Mouse (Mus musculus): ENCODE results near the gene Itga9. TPM values are rescaled to one million over a fixed set of nuclear protein-coding genes. Genes with fewer than 3 reads are reported as not detected.

Itga9 gene
- 9.5 and 12.6 TPM in 2 replicates for polyA plus RNA-seq (2014; fragmentation: Nextera tagmentation; extraction: Ambion mirVana)

- Histone ChIP-seq H3K27me3 (replicated peaks; ENCODE audit: control insufficient read depth, insufficient read depth, low read length) (no peaks in the 10 kb centered on the region), H3K9ac (ENCODE audit: low read length) (peak within 1 kb of the TSS; percentile 65), H3K36me3 (ENCODE audit: control insufficient read depth, insufficient read depth, low read length) (no peaks in the 10 kb centered on the region), H3K4me3 (ENCODE audit: low read depth, low read length) (peak within 1 kb of the TSS; percentile 65), H3K4me2 (ENCODE audit: low read length) (peak within 1 kb of the TSS; percentile 79), H3K4me1 (replicated peaks; ENCODE audit: control insufficient read depth, insufficient read depth, low read length) (peaks cover 17% of the 10 kb centered on the region), H3K27ac (ENCODE audit: low read depth) (peak within 1 kb of the TSS; percentile 57), H3K9me3 (ENCODE audit: control insufficient read depth, low read length) (no peaks in the 10 kb centered on the region)
- DNase-seq (ENCODE audit: low spot score) (peak; percentile 91), ATAC-seq (replicated peaks; ENCODE audit: low FRiP score, low TSS enrichment, low read depth) (peak; percentile 82)
- WGBS, result 11% methylated on average over 41 of the region's 42 CpGs
These were observed at the start of gene Itga9 for GRCm38 (mm10) chr9:118606148-118606816. TSS of gene Itga9 (plus strand) at chr9:118606690.

GRCm38 (mm10) chr9:118556951-118557780 lies 49.3 kb upstream of the Itga9 start:
- Histone ChIP-seq H3K36me3 (ENCODE audit: control insufficient read depth, insufficient read depth, low read length) (peaks cover 90% of the 10 kb centered on the region), H3K9me3 (ENCODE audit: control insufficient read depth, low read length) (no peaks in the 10 kb centered on the region), H3K4me1 (replicated peaks; ENCODE audit: control insufficient read depth, insufficient read depth, low read length) (no peaks in the 10 kb centered on the region), H3K9ac (ENCODE audit: low read length) (no peak overlapping the region), H3K27me3 (replicated peaks; ENCODE audit: control insufficient read depth, insufficient read depth, low read length) (no peaks in the 10 kb centered on the region), H3K27ac (ENCODE audit: low read depth) (no peak overlapping the region), H3K4me3 (ENCODE audit: low read depth, low read length) (no peak overlapping the region), H3K4me2 (ENCODE audit: low read length) (no peak overlapping the region)
- ATAC-seq (replicated peaks; ENCODE audit: low FRiP score, low TSS enrichment, low read depth) (no peak), DNase-seq (ENCODE audit: low spot score) (peak; percentile 51)
- WGBS, result 84% methylated on average over 24 of the region's 24 CpGs

GRCm38 (mm10) chr9:118563356-118563755 lies 43.1 kb upstream of the Itga9 start:
- Histone ChIP-seq H3K4me3 (ENCODE audit: low read depth, low read length) (no peak overlapping the region), H3K4me1 (replicated peaks; ENCODE audit: control insufficient read depth, insufficient read depth, low read length) (no peaks in the 10 kb centered on the region), H3K27me3 (replicated peaks; ENCODE audit: control insufficient read depth, insufficient read depth, low read length) (no peaks in the 10 kb centered on the region), H3K9ac (ENCODE audit: low read length) (no peak overlapping the region), H3K36me3 (ENCODE audit: control insufficient read depth, insufficient read depth, low read length) (peaks cover 90% of the 10 kb centered on the region), H3K27ac (ENCODE audit: low read depth) (no peak overlapping the region), H3K9me3 (ENCODE audit: control insufficient read depth, low read length) (no peaks in the 10 kb centered on the region), H3K4me2 (ENCODE audit: low read length) (no peak overlapping the region)
- no peak for DNase-seq (ENCODE audit: low spot score)
- WGBS, result 95% methylated on average over 11 of the region's 11 CpGs
- no peak for ATAC-seq (replicated peaks; ENCODE audit: low FRiP score, low TSS enrichment, low read depth)

GRCm38 (mm10) chr9:118563866-118564265 lies 42.6 kb upstream of the Itga9 start:
- ATAC-seq (replicated peaks; ENCODE audit: low FRiP score, low TSS enrichment, low read depth), result no peak
- no peak for DNase-seq (ENCODE audit: low spot score)
- H3K4me3 ChIP-seq (ENCODE audit: low read depth, low read length), result no peak overlapping the region
- 90% methylated on average over 7 of the region's 7 CpGs for WGBS
- no peaks in the 10 kb centered on the region for H3K4me1 ChIP-seq (replicated peaks; ENCODE audit: control insufficient read depth, insufficient read depth, low read length)
- H3K36me3 ChIP-seq (ENCODE audit: control insufficient read depth, insufficient read depth, low read length), result peaks cover 86% of the 10 kb centered on the region
- no peak overlapping the region for H3K4me2 ChIP-seq (ENCODE audit: low read length)
- H3K27me3 ChIP-seq (replicated peaks; ENCODE audit: control insufficient read depth, insufficient read depth, low read length), result no peaks in the 10 kb centered on the region
- H3K27ac ChIP-seq (ENCODE audit: low read depth), result no peak overlapping the region
- no peak overlapping the region for H3K9ac ChIP-seq (ENCODE audit: low read length)
- H3K9me3 ChIP-seq (ENCODE audit: control insufficient read depth, low read length), result no peaks in the 10 kb centered on the region

- 92% methylated on average over 16 of the region's 16 CpGs for WGBS
- H3K36me3 ChIP-seq (ENCODE audit: control insufficient read depth, insufficient read depth, low read length), result peaks cover 86% of the 10 kb centered on the region
- H3K9ac ChIP-seq (ENCODE audit: low read length), result no peak overlapping the region
- DNase-seq (ENCODE audit: low spot score) (no peak), ATAC-seq (replicated peaks; ENCODE audit: low FRiP score, low TSS enrichment, low read depth) (no peak)
- H3K4me2 ChIP-seq (ENCODE audit: low read length), result no peak overlapping the region
- H3K4me3 ChIP-seq (ENCODE audit: low read depth, low read length), result no peak overlapping the region
- H3K27me3 ChIP-seq (replicated peaks; ENCODE audit: control insufficient read depth, insufficient read depth, low read length), result no peaks in the 10 kb centered on the region
- no peaks in the 10 kb centered on the region for H3K9me3 ChIP-seq (ENCODE audit: control insufficient read depth, low read length)
- no peaks in the 10 kb centered on the region for H3K4me1 ChIP-seq (replicated peaks; ENCODE audit: control insufficient read depth, insufficient read depth, low read length)
- no peak overlapping the region for H3K27ac ChIP-seq (ENCODE audit: low read depth)
These were observed 41.8 kb upstream of the Itga9 start for GRCm38 (mm10) chr9:118564696-118565095.

- no peak overlapping the region for H3K4me2 ChIP-seq (ENCODE audit: low read length)
- no peak overlapping the region for H3K4me3 ChIP-seq (ENCODE audit: low read depth, low read length)
- H3K27me3 ChIP-seq (replicated peaks; ENCODE audit: control insufficient read depth, insufficient read depth, low read length), result no peaks in the 10 kb centered on the region
- ATAC-seq (replicated peaks; ENCODE audit: low FRiP score, low TSS enrichment, low read depth) (no peak), DNase-seq (ENCODE audit: low spot score) (no peak)
- H3K4me1 ChIP-seq (replicated peaks; ENCODE audit: control insufficient read depth, insufficient read depth, low read length), result no peaks in the 10 kb centered on the region
- no peak overlapping the region for H3K9ac ChIP-seq (ENCODE audit: low read length)
- WGBS, result 88% methylated on average over 6 of the region's 6 CpGs
- H3K36me3 ChIP-seq (ENCODE audit: control insufficient read depth, insufficient read depth, low read length), result peaks cover 85% of the 10 kb centered on the region
- H3K9me3 ChIP-seq (ENCODE audit: control insufficient read depth, low read length), result no peaks in the 10 kb centered on the region
- H3K27ac ChIP-seq (ENCODE audit: low read depth), result no peak overlapping the region
These were observed 37.2 kb upstream of the Itga9 start for GRCm38 (mm10) chr9:118569328-118569727.

- WGBS, result 74% methylated on average over 4 of the region's 4 CpGs
- Histone ChIP-seq H3K27ac (ENCODE audit: low read depth) (no peak overlapping the region), H3K4me1 (replicated peaks; ENCODE audit: control insufficient read depth, insufficient read depth, low read length) (no peaks in the 10 kb centered on the region), H3K9ac (ENCODE audit: low read length) (no peak overlapping the region), H3K9me3 (ENCODE audit: control insufficient read depth, low read length) (no peaks in the 10 kb centered on the region), H3K4me2 (ENCODE audit: low read length) (no peak overlapping the region), H3K27me3 (replicated peaks; ENCODE audit: control insufficient read depth, insufficient read depth, low read length) (no peaks in the 10 kb centered on the region), H3K36me3 (ENCODE audit: control insufficient read depth, insufficient read depth, low read length) (peaks cover 85% of the 10 kb centered on the region), H3K4me3 (ENCODE audit: low read depth, low read length) (no peak overlapping the region)
- DNase-seq (ENCODE audit: low spot score), result no peak
- no peak for ATAC-seq (replicated peaks; ENCODE audit: low FRiP score, low TSS enrichment, low read depth)
These were observed 35.6 kb upstream of the Itga9 start for GRCm38 (mm10) chr9:118570865-118571264.

- Histone ChIP-seq H3K4me3 (ENCODE audit: low read depth, low read length) (no peak overlapping the region), H3K36me3 (ENCODE audit: control insufficient read depth, insufficient read depth, low read length) (peaks cover 85% of the 10 kb centered on the region), H3K27me3 (replicated peaks; ENCODE audit: control insufficient read depth, insufficient read depth, low read length) (no peaks in the 10 kb centered on the region), H3K27ac (ENCODE audit: low read depth) (no peak overlapping the region), H3K4me2 (ENCODE audit: low read length) (no peak overlapping the region), H3K4me1 (replicated peaks; ENCODE audit: control insufficient read depth, insufficient read depth, low read length) (no peaks in the 10 kb centered on the region), H3K9ac (ENCODE audit: low read length) (no peak overlapping the region), H3K9me3 (ENCODE audit: control insufficient read depth, low read length) (no peaks in the 10 kb centered on the region)
- ATAC-seq (replicated peaks; ENCODE audit: low FRiP score, low TSS enrichment, low read depth), result no peak
- no peak for DNase-seq (ENCODE audit: low spot score)
- 91% methylated on average over 4 of the region's 4 CpGs for WGBS
These were observed 34.8 kb upstream of the Itga9 start for GRCm38 (mm10) chr9:118571701-118572100.
